Mouse (Mus musculus): ENCODE data around the gene Tulp1.
"Not testable (repeated sequence)": the region's sequence is repeated elsewhere in the genome, so short reads cannot be mapped to it uniquely, and the experiment has no call there.

Tulp1 gene

DNA sequence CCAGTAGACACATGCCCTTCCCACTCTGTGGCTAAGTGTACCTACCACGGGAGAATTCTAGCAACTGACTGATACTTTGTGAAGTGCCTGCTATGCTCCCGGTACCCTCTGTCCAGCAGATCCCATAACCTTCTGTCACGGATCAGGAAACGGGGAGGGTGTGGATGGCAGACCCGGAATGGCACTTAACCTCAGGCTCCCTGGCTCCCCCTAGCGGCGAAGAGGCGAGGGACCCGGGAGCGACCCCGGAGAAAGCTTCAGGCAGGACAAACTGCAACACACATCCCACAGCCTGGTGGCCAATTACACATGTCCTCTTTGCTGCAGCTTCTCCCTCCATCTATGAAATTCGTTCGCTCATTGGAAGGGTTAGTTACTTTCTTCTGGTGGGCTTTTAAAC, 3.4 kb upstream of the Tulp1 start:
- peak; percentile 97 for DNase-seq

DNA sequence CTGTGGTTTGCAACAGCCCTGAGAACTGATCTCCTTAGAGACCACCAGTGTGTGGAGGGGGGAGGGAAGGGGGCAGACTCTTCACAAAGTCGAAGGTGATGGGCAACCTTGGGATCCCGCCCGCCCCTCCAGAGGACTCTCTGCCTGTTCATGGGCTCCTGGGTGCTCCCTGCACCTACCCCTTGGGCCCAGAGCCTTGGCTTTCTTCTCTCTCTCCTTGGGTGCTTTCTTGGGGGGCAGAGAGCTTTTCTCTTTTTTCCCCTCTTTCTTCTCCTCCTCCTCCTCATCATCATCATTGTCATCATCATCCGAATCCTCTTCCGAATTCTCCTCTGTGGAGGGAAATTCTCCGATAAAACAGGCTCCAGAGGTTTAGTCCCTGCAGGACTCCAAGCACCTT, 1.5 kb downstream of the Tulp1 start:
- no peak for DNase-seq

DNA sequence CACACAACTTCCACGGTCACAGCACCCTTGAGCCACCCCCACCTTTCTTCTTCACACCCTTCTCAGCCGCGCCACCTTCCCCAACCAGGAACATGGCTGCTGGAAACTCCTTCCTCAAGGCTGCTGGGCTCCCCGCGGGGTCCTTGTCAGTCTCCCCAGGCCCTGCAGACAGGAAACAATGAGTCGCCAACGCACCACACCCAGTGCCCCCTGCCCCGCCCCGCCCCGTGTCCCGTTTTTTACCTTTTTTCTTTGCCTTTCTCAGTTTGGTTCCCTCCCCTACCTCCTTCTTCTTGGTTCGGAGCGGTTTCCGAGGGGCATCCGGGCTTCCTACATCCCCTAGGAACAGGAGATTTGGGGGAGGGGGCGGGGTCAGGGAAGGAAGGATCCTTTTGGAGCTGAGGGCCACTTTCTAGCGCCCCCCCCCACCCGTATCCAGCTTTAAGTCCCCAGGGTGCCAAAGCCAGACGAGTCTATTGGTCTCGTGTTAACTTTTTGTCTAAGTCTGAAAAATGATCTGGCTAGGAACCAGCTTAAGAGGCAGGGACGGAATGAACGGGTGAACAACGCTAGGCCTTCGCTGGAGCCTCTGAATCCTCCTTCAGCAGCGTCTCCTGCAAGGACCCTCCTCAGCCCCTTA, 2.2 kb downstream of the Tulp1 start:
- no peak for DNase-seq

DNA sequence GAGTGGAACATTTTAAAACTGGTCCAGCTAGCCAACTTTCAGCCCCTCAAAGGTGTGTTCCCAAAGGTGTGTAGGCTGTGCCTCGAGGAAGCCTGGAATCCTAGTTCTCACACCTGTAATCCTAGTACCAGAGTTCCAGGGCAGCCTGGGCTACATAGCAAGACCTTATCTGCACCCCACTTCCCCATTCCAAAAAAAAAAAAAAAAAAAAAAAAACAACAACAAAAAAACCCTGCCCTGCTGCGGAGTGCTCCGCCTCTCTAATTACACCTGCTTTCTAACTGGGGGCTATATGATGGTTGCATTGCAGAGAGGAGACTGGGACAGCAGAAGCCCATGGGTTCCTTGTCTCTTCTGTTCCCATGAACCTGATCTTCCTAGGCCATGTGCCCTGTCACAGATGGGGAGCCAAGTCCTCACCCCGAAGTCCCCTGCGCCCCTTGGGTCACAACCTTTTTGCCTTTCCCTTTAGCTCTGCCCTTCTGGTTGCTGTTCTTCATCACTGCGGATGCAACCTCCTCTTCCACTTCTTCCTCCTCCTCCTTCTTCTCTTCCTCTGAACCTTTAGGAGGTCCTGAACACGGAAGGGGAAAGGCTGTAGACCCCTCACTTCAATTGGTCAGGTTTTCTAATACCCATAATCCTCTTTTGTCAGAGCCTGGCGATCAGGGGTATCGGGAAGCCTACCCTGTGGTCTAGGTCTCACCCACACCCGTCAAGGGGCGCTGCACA, 2.9 kb downstream of the Tulp1 start:
- no peak for DNase-seq

DNA sequence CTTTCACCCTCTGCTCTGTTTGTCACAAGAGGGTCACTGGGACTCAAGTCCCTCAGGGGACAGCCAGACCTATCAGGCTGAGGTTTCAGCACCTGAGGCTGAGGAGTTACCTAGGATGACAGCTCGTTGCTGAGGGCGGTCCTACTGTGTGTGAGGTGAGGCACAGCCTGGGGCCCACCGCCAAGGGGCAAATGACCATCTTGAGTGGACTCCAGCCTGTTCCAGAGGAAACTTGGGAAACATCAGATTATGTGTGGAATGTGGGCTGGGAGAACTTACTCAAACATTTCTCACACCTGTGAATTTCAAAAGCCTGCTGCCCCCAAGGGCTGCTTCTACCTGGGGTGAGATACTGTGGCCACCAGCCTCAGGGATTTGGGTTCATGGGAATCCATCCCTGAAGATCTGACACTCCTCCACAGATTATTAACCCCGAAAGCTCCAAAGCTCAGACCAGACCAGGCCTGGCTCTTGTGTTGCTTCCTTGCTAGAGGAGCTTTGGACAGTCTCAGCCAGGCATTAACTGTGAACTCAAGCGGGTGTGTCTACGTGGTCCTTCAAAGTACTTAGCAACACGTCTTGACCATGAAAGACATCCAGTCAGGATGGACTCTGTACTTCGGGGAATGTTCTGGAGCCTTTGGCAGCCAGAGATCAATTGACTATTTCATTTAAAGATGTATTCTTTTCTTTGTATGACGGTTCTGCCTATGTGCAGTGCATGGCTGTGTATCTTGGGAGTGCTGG, 4.3 kb downstream of the Tulp1 start:
- no peak for DNase-seq

DNA sequence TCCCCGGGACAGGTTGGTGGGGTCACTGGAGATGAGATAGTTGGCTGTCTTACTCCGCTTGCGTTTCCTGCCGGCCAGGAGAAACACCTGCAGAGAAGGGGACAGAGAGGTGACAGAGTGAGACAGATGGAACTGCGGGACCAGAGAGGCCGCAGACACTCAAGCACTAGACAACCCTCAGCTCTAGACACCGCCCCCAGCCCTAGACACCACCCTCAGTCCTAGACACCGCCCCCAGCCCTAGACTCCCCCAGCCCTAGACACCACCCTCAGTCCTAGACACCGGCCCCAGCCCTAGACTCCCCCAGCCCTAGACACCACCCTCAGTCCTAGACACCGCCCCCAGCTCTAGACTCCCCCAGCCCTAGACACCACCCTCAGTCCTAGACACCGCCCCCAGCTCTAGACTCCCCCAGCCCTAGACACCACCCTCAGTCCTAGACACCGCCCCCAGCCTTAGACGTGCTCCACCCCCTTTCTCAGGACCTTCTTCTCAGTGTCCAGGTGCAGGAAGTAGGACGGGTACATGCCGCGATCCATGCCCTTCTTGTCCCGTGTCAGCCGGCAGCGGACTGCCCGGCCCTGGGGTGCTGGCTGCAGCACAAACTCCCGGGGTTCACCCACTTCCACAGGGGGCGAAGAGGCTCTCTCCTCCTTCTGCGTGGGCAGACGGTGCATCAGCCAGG, 6.3 kb downstream of the Tulp1 start:
- not testable (repeated sequence) for DNase-seq

DNA sequence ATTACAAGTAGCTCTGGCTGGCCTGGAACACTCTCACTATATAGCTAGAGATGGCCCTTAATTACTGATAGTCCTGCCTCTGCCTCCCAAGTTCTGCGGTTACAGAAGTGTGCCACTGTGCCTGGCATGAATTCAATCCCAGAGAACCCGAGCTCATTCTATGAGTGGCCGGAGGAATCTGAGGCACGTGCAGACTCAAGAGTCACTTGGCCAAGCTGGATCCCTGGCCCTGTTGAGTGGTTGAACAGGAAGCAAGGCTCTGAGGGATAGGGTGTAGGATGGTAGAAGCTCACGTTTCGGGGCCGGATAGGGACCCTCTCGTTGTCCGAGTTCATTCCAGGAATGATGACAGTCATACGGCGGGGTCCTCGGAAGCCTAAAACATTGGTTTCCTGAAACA, 9.2 kb downstream of the Tulp1 start:
- DNase-seq, result peak; percentile 92

DNA sequence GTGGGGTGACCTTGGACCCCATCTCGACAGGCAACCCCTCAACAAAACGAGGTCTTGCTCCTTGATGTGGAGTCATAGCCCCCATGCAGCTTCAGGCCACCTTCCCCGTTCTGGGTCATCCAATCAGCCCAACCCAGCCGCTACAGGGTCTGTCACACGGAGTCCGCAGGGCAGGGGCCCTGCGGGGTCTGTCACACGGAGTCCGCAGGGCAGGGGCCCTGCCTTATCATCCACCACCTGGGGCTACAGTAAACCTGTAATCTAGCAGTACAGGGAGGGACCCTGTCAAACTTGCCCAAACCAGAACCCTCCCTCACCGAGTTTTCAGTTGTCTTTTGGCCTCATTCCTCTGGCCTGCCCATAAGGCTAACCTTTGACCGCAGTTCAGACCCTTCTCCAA, 13.0 kb downstream of the Tulp1 start:
- no peak for DNase-seq

DNA sequence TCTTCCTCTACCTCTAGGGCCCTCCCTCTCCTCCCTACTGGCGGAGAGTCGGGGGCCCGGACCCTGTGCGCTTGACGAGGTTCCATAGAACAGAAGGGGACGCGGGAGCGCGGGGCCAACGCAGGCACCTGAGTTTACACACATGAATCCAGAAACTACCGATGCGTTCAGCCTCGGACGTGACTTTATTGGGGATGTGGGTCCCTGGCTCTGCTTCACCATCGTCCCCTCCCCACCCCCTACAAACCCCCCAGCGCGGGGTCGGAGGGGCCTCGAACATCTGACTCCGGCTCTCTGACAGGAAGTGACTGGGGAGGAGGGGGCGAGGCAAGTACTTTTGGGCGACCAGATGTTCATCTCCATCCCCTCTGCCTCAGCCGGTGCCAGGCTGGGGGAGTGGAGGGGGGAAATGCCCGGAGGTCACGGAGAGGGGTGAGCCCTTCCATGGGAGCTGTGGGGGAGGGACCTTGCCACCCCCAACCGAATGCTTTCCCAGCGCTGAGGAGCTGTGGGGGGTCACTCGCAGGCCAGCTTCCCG, 13.6 kb downstream of the Tulp1 start:
- DNase-seq, result peak; percentile 95

DNA sequence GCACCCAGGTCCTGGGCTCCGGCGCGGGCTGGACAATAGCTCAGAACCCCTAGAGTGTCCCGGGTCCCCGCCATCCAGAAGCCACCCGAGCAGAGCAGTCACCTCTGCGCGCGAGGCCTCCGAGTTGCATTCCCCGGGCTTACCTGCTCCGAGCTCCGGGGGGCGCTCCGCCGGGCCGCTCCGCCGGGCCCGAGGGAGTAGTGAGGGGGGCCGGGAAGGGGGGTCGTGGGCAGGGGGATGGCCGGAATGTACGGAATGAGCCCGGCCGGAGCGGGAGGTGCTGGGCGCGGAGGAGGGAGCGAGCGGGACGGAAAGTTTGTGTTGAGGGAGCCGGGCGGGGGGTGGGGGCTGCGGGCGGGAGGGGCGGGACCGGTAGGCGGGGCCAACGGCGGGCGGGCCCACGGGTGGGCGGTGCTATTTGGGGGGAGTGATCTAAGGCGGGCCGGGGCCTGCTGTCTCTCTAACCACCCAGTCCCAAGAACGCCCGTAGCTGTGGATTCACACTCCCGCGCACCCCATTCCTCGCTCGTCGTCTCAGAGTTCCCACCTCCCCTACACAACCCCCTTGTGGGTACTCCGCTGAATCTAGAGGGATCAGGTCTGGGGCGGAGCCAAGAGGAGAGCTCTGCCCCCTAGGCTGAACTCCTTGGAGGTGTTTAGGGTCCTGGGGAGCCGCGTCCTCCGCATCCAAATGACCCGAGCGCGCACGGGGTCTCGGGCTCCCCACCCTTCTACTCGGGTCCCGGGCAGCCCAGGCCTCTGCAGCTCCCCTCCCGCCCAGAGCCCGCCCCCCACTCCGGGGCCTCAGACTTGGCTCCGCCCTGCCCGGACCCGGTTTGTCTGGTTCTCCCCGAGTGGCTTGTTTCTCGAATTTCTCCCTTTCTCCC, 14.3 kb downstream of the Tulp1 start, which contains the start of gene Tead3:
TSS of gene Tead3 (minus strand) at position 352 of the 887 bp plus-strand sequence.
- peak; percentile 98 for DNase-seq

DNA sequence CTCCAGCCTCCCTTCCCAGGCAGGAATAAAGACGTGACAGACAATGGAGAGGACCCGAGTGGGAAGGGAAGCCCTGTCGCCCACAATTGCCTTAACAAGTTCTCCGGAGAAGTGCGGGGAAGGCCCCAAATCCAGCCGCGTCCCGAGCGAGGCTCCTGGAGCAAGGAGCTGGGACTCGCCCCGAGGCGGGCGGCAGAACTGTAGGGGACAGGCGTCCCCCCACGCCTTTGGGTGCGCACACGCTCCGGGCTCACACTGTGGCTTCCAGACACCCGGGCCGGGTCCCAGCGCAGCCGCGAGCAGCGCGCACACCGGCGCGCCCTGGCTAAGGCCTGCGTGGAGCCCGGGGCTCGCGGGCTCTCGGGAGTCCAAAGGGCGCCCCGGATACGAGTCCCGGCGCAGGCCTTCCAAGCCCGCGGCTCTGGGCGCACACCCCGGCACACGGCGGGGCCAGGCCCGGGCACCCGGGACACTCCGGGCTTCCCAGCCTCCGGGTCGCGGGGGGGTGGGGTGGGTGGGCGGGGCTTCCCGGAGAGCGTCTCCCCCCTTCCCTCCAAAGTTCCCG, 15.0 kb downstream of the Tulp1 start:
- peak; percentile 97 for DNase-seq

DNA sequence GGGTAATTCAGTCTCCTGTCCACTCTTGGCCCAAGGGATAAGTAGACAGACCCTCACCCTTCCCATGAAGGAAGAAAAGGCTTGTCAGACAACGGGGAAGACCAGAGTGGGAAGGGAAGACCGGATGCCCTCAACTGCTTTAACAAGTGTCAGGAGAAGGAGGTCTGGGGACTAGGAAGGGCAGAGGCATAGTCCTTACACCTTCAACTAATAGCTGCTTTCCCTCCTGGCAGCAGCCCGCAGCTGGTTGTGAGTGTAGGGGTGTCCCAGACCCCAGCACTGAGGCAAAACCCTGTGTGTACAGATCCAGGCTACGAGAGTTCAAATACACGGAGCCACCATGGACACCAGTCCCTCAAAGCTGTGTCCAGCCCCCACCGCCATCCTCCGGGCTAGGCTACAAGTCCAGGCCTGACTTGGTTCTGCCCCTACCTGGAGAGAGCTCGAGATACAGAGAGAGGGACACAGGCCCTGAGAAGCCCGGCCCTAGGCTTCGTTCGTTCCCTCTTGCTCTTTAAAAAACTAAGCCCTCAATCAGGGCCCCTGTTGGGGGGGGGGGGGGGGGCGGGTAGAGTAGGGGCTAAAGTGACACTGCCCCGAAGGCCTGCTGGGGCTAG, 15.7 kb downstream of the Tulp1 start:
- peak; percentile 94 for DNase-seq

DNA sequence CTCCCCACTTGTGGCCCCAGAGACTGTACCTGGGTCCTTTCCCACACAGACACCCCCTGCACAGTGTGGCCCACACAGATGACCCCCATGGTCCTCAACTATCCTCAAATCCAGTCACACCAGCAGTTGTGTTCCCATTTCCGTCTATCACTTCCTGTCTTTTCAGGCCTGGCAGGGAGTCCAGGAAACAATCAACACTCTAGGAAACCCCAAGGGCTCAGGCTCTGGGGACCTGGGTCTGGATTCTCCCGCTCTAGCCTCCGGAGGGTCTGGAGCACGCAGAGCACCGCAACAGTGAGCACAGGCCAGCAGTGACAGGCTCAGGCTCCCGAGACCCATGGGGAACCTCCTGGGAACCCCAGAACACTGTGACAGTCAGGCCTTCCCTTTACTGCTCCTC, 16.8 kb downstream of the Tulp1 start:
- peak; percentile 96 for DNase-seq

DNA sequence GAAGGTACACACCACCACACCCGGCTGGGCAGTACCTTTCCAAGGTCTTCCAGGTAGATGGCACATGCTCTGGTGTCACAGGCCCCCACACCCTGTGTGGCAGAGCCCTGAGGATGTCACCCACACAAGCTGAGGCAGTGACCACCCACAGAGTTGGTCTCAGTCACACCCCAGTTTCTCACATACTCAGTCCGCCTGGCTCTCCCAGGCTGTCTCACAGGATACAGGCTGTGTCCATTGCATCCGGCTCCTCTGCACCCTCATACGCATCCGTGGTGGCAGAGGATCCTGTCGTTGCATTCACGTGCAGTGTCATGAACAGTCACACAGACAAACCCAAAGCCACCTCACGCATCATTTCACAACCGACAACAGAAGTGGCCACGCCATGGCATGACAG, 17.7 kb downstream of the Tulp1 start:
- DNase-seq, result peak; percentile 93

DNA sequence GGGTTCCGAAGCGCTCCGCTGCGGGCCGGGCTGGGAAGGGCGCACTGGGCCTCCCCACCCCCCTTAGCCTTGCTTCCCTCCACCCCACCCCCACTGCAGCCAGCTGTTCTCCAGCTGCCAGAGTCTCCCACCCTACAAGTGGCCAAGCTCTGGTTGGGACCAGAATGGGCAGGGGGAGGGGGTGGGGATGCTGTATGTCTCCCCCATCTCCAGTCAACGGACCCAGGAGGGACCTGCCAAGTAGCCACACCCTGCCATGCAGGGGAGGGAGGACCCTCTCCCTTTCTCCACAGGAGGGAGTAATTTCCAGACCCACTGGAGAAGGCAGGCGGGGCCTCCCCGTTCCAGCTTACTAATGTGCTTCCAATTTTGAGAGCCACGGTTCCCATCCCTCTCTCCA, 19.1 kb downstream of the Tulp1 start:
- peak; percentile 98 for DNase-seq

DNA sequence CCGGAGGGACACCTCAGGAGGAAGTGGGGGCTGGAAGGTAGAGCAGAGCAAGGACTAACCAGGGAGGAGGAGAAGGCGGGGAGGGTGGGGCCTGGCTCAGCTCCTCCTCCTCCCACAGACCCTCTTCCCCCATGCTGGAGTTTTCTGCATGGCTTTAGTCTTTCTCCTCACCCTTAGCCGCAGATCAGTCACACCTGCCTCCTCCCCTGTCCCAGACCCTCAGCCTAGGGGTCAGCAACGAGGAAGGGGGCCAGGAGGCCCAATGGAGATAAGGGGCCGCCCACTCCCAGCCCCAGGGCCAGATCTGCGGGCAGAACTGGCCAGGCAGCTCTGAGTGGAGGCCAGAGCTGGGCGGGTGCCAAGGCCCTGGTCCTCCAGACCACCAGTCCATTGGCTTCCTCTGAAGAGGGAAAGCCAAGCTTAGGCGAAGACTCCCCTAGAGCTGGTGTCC, 19.7 kb downstream of the Tulp1 start:
- peak; percentile 95 for DNase-seq

DNA sequence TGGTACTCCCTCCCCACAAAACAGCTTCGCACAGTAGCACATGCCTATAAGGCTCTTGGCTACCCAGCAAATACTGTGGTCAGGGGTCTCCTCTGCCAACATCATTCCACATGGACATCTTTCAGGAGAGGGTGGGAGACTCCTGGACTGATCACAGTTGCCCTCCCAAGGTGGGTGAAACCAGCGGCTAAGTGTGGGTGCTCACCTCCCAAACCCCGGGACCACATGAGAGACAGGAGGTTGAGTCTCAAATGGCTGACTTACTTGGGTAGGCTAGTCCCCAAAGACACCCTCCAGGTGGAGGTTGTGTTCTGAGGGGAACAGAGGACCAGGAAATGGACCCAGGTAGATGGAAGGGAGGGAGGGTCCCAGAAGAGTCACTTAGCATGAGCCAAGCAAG, 20.4 kb downstream of the Tulp1 start:
- DNase-seq, result peak; percentile 92

DNA sequence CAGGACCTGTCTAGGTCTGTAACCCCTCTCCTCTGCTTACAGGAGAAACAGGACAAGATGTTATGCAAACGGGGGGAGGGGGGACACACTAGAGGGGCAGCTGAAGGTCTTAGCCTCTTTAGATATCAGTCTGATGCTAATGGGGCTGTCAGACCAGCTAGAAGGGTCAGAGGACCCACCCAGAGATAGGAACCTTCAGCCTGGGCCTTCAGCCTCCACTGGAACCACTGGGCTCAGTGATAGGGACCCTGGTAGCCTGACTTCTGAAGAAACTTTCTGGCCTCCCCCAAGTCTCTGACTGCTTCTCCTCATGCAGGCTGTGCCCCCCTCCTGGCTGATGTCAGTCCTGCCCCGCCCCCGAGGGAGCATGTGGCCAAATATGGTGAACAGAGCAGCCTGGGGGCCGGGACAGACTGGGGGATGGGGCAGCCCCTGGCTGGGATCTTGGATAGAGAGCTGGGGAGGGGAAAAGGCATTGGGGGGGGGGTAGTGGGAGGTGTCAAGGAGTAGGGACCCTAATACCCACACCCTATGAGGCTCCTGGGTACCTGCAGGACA, 20.9 kb downstream of the Tulp1 start:
- DNase-seq, result peak; percentile 96

DNA sequence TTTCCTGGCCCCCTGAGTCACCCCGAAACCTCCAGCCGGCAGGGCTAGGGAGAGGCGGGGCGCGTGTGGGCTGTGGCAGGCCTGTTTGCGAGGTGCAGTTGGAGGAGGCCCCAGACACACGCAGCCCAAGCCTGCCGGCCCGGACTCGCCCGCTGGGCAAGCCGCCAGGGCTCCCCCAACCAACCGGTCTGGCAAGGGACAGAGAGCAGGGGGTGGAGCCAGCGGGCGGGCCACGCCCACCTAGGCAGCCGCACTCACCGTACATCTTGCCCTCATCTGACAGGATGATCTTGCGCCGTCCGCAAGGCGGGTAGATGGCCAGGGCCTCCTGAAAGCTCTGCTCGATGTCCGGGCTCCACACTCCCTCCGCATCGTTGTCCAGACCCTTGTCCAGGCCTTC, 23.9 kb downstream of the Tulp1 start:
- peak; percentile 98 for DNase-seq

DNA sequence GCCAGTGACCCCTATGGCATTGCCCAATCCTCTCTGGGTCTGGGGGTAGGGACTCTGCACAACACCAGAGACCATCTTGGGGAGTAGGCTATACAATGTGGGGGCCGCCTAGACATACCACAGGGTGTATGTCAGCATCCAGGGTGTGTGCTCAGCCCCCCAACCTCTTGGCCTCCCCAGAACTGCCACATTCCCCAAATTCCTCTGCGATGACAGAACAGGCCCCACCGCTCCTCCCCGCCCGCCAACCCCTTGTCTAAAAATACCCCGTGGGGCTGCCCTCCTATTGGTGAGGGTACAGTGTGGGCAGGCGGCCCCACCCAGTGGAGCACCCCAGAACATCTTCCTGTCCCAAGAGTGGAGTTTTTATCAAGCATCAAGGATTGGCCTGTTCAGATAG, 24.4 kb downstream of the Tulp1 start:
- DNase-seq, result peak; percentile 93

DNA sequence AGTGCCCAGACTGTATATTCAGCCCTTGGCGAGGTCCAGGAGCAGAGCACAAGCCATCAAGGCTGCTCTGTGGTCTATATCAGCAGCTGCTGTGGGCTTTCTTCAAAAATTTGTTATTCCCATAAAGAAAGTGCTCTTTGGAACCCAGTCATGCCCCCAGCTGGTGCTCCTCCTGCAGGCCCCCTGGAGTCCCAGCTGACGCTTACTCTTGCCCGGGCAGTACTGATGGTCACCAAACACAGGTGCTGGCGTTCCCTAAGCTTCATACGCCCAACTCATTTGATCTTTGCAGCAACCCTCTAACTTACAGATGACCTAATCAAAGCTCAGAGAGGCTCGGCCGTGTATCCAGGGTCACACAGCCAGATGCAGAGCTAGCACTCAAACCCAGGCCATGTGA, 27.5 kb downstream of the Tulp1 start:
- no peak for DNase-seq

Measured in heart, adult 11 months (tissue).